Comparison of ENCODE assay signal across 20 mouse cellular contexts in the genomic region with DNA sequence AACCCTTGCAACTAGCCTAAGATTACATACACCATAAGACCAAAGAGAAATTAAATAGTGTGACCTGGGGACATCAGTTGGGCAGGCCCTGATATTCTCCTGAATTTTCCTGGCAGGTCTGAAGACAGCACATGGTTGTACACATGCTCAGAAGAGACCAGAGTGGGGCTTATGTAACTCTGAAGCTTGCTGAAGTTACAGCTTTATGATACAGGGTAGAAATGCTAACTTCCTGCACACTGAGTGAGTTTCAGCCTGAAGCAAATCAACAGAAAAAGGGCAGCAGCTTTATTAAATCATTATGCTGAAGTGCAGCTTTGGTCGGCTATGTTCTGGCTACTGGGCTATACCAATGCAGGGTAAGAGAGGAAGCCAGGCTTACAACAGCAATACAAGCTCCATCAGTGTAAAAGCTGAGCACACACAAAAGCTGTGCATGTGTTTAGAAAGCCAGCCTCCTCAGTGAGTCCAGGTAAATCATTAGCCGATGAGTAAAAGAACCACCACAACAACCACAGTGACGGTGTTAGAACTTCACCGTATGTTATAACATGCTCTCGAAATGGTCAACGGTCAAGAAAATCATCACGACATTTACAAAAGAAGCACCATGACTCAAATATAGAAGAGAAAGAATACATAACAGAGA. TPM values are rescaled to one million over a fixed set of nuclear protein-coding genes. Genes with fewer than 3 reads are reported as not detected.
DNase-seq lines count a peak whose midpoint lies in the region; ATAC-seq and TF ChIP-seq lines count a peak whose summit lies in the region.
"Had no signal": no experiment of that assay in that cellular context is flagged by ENCODE, and none has a peak within 500 bp of the region (broad histone marks: within the 10 kb centered on the region; RNA-seq: fewer than 3 reads in every experiment).

No protein-coding gene starts in this region.

- H3K9ac ChIP-seq in intestine, postnatal 0 days (ENCODE audit: low read depth, low read length): no peak overlapping the region
- H3K9ac ChIP-seq: limb, embryonic 12.5 days; stomach, embryonic 15.5 days had no signal

- DNase-seq in kidney, adult 11 months: peak; percentile 61
- DNase-seq in kidney, postnatal 4 days: no peak
- DNase-seq in kidney, postnatal 36 days: peak; percentile 38 to 70
- no peak for DNase-seq in forebrain, embryonic 10.5 days (ENCODE audit: extremely low spot score, low spot score)
- no peak for DNase-seq in heart, adult 9 months (ENCODE audit: low spot score in 2 of 2)
- DNase-seq in right cerebral cortex, postnatal 10 days (ENCODE audit: low spot score in 2 of 2): no peak
- DNase-seq: adrenal gland, postnatal 10 days; cerebellum, adult 18-20 months; heart, postnatal 4 days; right cerebral cortex, postnatal 14 days had no signal

- ATAC-seq in intestine, postnatal 0 days: peak; percentile 81
- ATAC-seq: forebrain, embryonic 14.5 days; hindbrain, postnatal 0 days had no signal

- no peak for TF ChIP-seq CTCF in intestine, postnatal 0 days (IDR thresholded peaks at IDR 0.05; ENCODE audit: low read depth)

- no peaks in the 10 kb centered on the region for H3K27me3 ChIP-seq in intestine, postnatal 0 days (replicated peaks; ENCODE audit: control insufficient read depth, insufficient read depth, low read length)
- H3K27me3 ChIP-seq in forebrain, embryonic 10.5 days (ENCODE audit: poor library complexity, severe bottlenecking): no peaks in the 10 kb centered on the region
- H3K27me3 ChIP-seq: CH12.LX; limb, embryonic 12.5 days; megakaryocyte, embryonic 14.5 days; stomach, embryonic 15.5 days had no signal

- peaks cover 20% of the 10 kb centered on the region for H3K79me2 ChIP-seq in macrophage (ENCODE audit: inconsistent target)

- no peaks in the 10 kb centered on the region for H3K36me3 ChIP-seq in intestine, postnatal 0 days (ENCODE audit: control insufficient read depth, insufficient read depth)
- no peaks in the 10 kb centered on the region for H3K36me3 ChIP-seq in macrophage (ENCODE audit: inconsistent target)
- no peaks in the 10 kb centered on the region for H3K36me3 ChIP-seq in forebrain, embryonic 10.5 days (replicated peaks)
- H3K36me3 ChIP-seq: embryonic facial prominence, embryonic 10.5 days; limb, embryonic 12.5 days; stomach, embryonic 15.5 days had no signal

- no peaks in the 10 kb centered on the region for H3K4me1 ChIP-seq in intestine, postnatal 0 days (replicated peaks; ENCODE audit: control insufficient read depth, insufficient read depth, low read length)
- H3K4me1 ChIP-seq in forebrain, embryonic 10.5 days: no peaks in the 10 kb centered on the region
- H3K4me1 ChIP-seq: limb, embryonic 12.5 days; stomach, embryonic 15.5 days had no signal

- WGBS in intestine, postnatal 0 days: 49% methylated on average over 7 of the region's 7 CpGs
- WGBS in macrophage (ENCODE audit: missing documents): 89% methylated on average over 7 of the region's 7 CpGs
- WGBS in forebrain, embryonic 10.5 days: 95% methylated on average over 7 of the region's 7 CpGs

- H3K4me3 ChIP-seq in intestine, postnatal 0 days (ENCODE audit: low read depth, low read length): no peak overlapping the region
- H3K4me3 ChIP-seq in macrophage (ENCODE audit: inconsistent target): no peak overlapping the region
- H3K4me3 ChIP-seq in forebrain, embryonic 10.5 days: no peak overlapping the region
- H3K4me3 ChIP-seq: embryonic facial prominence, embryonic 10.5 days; layer of hippocampus, adult 2 months; limb, embryonic 12.5 days; megakaryocyte, embryonic 14.5 days; stomach, embryonic 15.5 days had no signal

- no peaks in the 10 kb centered on the region for H3K9me3 ChIP-seq in intestine, postnatal 0 days (ENCODE audit: control insufficient read depth)
- no peaks in the 10 kb centered on the region for H3K9me3 ChIP-seq in forebrain, embryonic 10.5 days
- H3K9me3 ChIP-seq: embryonic facial prominence, embryonic 10.5 days; limb, embryonic 12.5 days; stomach, embryonic 15.5 days had no signal

- peak overlapping the region; percentile 52; the same call in 1 of the 2 replicates for H3K27ac ChIP-seq in intestine, postnatal 0 days (ENCODE audit: low read depth, low read length)
- H3K27ac ChIP-seq in macrophage: peak overlapping the region; percentile 61
- no peak overlapping the region for H3K27ac ChIP-seq in forebrain, embryonic 10.5 days
- H3K27ac ChIP-seq: embryonic facial prominence, embryonic 10.5 days; hindbrain, postnatal 0 days; layer of hippocampus, adult 2 months; limb, embryonic 12.5 days; stomach, embryonic 15.5 days had no signal

- H3K4me2 ChIP-seq in intestine, postnatal 0 days (replicated peaks; ENCODE audit: low read depth): peak overlapping the region; percentile 17; the same call in 1 of the 2 replicates
- H3K4me2 ChIP-seq: limb, embryonic 12.5 days; stomach, embryonic 15.5 days had no signal

RNA-seq across cellular contexts. Expression of a gene that starts 12.6 kb away (rescaled TPM):
- polyA plus RNA-seq in intestine, postnatal 0 days (2015; fragmentation: Nextera tagmentation; extraction: Ambion mirVana): 1.5 and 1.6 TPM in 2 replicates
- 100 to 1,000 TPM in 9 of 26 experiments, 10 to 100 TPM in 17; 27.4 to 263 (median 93.3) TPM for total RNA-seq in macrophage (2018; cell fraction: chromatin; rRNA removed)
- total RNA-seq in macrophage (2018; cell fraction: cytosol; rRNA removed): 10 to 100 TPM; 21.1 to 83.6 (median 33.9) TPM
- 100 to 1,000 TPM in 5 of 26 experiments, 10 to 100 TPM in 21; 25.7 to 238 (median 78.2) TPM for total RNA-seq in macrophage (2018; cell fraction: nucleus; rRNA removed)
- 21.2 to 22.6 TPM (median 22.2 TPM) in 3 replicates for polyA plus RNA-seq in macrophage (2018)
- polyA plus RNA-seq in forebrain, embryonic 10.5 days (2016; fragmentation: Nextera tagmentation; extraction: Ambion mirVana): 2.1 and 2.4 TPM in 2 replicates

Comparison
In these comparisons a context has a peak if more than half of its experiments do, and no peak if none do; other contexts are left out.
1. DNase-seq: peak in kidney, adult 11 months (single experiment) and kidney, postnatal 36 days (2 of 2); none in kidney, postnatal 4 days (0 of 2), forebrain, embryonic 10.5 days (single experiment), heart, adult 9 months (0 of 2) and right cerebral cortex, postnatal 10 days (0 of 2).